Mouse (Mus musculus): ENCODE data around the gene Ppp3ca. TPM values are rescaled to one million over a fixed set of nuclear protein-coding genes. Genes with fewer than 3 reads are reported as not detected.

Ppp3ca gene
- total and polyA plus RNA-seq, 2 experiments from 2014 or later = 137 to 177 TPM

DNA sequence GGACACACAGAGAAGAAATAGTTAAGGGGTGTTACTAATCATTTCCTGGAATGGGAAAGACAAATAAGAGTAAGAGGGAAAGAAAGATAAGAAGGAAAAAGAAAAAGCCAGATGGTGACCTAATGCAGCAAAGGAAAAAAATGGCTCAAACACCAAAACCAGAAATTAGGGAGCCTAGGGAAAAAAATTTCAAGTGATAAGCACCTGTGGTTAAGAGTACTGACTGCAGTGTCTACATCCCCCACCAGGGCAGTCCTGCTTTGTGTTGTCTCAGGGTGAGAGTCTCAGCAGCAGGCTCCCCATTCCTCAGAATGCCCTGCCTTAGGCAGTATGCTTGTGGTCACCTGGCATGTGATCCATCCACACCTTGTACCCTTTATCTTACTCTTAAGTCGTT, 99.6 kb downstream of the Ppp3ca start:
- Histone ChIP-seq H3K4me2 (ENCODE audit: low read depth, low read length) (no peak overlapping the region), H3K4me3 (ENCODE audit: low read length) (no peak overlapping the region), H3K27ac (no peak overlapping the region), H3K9ac (replicated peaks; ENCODE audit: low read length) (no peak overlapping the region), H3K36me3 (ENCODE audit: insufficient read depth, low read length) (no peaks in the 10 kb centered on the region), H3K27me3 (ENCODE audit: insufficient read depth, low read length) (no peaks in the 10 kb centered on the region), H3K9me3 (ENCODE audit: low read length) (no peaks in the 10 kb centered on the region), H3K4me1 (ENCODE audit: insufficient read depth, low read length) (no peaks in the 10 kb centered on the region; the same call in 1 of the 2 replicates)
- DNase-seq (ENCODE audit: low spot score) = no peak
- WGBS = 93% methylated on average over 1 of the region's 1 CpGs
- no peak for ATAC-seq
- TF ChIP-seq CTCF (IDR thresholded peaks at IDR 0.05; ENCODE audit: low read depth) = no peak; the same call in 1 of the 2 replicates

DNA sequence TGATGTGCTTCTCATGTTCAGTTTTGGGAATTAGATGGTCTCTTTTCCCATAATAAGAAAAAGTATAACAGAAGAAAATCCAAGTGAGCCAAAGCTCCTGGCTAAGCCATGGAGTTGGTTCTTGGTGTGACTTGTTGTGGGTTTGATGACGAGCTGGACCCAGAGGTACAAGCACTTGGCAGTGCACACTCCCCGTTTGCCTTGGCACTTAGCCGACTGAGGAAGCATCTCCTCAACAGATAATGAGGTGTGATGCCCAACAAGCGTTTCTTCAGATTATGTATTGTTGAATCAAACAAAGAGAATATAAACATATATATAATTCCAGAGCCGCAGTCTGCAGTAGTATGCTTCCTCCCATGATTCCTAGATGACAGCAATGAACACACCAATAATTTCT, 101.8 kb downstream of the Ppp3ca start:
- H3K4me3 ChIP-seq (ENCODE audit: low read length) = no peak overlapping the region
- no peak for TF ChIP-seq CTCF (IDR thresholded peaks at IDR 0.05; ENCODE audit: low read depth)
- WGBS = 79% methylated on average over 5 of the region's 5 CpGs
- H3K9me3 ChIP-seq (ENCODE audit: low read length) = no peaks in the 10 kb centered on the region
- ATAC-seq (no peak), DNase-seq (ENCODE audit: low spot score) (no peak)
- H3K4me1 ChIP-seq (ENCODE audit: insufficient read depth, low read length) = no peaks in the 10 kb centered on the region; the same call in 1 of the 2 replicates
- H3K4me2 ChIP-seq (ENCODE audit: low read depth, low read length) = no peak overlapping the region
- no peaks in the 10 kb centered on the region for H3K36me3 ChIP-seq (ENCODE audit: insufficient read depth, low read length)
- H3K9ac ChIP-seq (replicated peaks; ENCODE audit: low read length) = no peak overlapping the region
- H3K27me3 ChIP-seq (ENCODE audit: insufficient read depth, low read length) = no peaks in the 10 kb centered on the region
- no peak overlapping the region for H3K27ac ChIP-seq

DNA sequence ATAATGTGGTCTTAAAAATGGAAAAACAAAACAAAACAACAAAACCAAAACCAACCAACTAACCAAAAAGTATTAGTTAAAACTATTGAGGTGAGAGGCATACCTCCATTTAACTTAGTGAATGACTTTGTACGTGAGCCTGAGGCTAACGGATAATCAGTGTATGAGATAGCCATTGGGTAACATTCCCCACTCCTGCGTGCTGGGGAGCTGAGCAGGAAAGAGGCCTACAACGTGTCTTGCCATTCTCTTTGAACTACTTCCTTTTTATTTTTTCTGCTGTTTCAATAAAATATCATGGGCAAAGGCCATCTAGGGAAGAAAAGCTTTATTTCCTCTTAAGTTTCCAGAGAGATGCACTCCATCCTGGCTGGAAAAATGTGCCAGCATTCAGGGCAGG, 103.3 kb downstream of the Ppp3ca start:
- H3K36me3 ChIP-seq (ENCODE audit: insufficient read depth, low read length) = no peaks in the 10 kb centered on the region
- H3K9me3 ChIP-seq (ENCODE audit: low read length) = no peaks in the 10 kb centered on the region
- DNase-seq (ENCODE audit: low spot score) = no peak
- no peak for ATAC-seq
- no peak overlapping the region for H3K4me3 ChIP-seq (ENCODE audit: low read length)
- TF ChIP-seq CTCF (IDR thresholded peaks at IDR 0.05; ENCODE audit: low read depth) = no peak
- H3K27me3 ChIP-seq (ENCODE audit: insufficient read depth, low read length) = no peaks in the 10 kb centered on the region
- no peaks in the 10 kb centered on the region; the same call in 1 of the 2 replicates for H3K4me1 ChIP-seq (ENCODE audit: insufficient read depth, low read length)
- WGBS = 85% methylated on average over 4 of the region's 4 CpGs
- H3K9ac ChIP-seq (replicated peaks; ENCODE audit: low read length) = no peak overlapping the region
- H3K4me2 ChIP-seq (ENCODE audit: low read depth, low read length) = no peak overlapping the region
- H3K27ac ChIP-seq = no peak overlapping the region

DNA sequence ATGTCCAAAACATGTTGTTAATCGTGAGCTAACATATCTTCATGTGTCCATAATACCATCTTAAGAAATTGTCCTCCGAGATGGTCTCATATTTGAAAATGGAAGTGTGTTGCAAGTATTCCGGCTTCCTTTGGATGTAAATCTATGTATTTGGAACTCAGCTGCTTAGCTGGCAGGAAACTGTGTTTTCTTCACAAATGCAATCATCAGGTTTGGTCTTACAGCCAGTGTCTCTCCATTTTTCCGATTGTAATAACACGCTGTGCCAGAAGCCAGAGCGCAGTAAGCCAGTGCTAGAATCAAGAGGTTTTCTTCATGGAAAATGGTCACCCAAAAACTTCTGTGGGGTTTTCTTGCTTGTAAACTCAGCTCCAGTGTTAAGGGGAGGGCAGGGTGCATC, 104.3 kb downstream of the Ppp3ca start:
- H3K36me3 ChIP-seq (ENCODE audit: insufficient read depth, low read length) = no peaks in the 10 kb centered on the region
- no peak overlapping the region for H3K9ac ChIP-seq (replicated peaks; ENCODE audit: low read length)
- no peak overlapping the region for H3K4me3 ChIP-seq (ENCODE audit: low read length)
- 80% methylated on average over 6 of the region's 6 CpGs for WGBS
- no peak for TF ChIP-seq CTCF (IDR thresholded peaks at IDR 0.05; ENCODE audit: low read depth)
- ATAC-seq = no peak
- H3K9me3 ChIP-seq (ENCODE audit: low read length) = no peaks in the 10 kb centered on the region
- H3K4me2 ChIP-seq (ENCODE audit: low read depth, low read length) = no peak overlapping the region
- H3K4me1 ChIP-seq (ENCODE audit: insufficient read depth, low read length) = no peaks in the 10 kb centered on the region
- no peak overlapping the region for H3K27ac ChIP-seq
- DNase-seq (ENCODE audit: low spot score) = no peak
- H3K27me3 ChIP-seq (ENCODE audit: insufficient read depth, low read length) = no peaks in the 10 kb centered on the region

DNA sequence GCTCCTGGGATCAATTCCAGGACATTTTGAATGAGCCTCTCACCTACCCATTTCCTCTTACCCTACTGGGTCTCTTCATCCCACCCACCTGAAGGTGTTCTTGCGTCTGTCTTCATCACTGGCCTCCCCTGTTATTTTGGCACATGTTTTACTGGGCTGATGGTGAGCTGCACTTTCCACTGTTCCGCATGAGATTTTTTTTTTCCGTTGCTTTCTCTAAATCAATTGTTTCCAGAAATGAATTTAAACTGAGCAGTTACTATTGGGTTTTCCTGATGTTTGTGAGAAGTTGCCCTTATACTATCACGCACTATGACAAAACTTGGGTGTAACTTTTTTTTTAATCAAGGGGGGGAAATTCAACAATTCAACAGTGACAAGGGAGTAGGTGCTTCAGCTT, 106.6 kb downstream of the Ppp3ca start:
- H3K9me3 ChIP-seq (ENCODE audit: low read length) = no peaks in the 10 kb centered on the region
- no peaks in the 10 kb centered on the region for H3K27me3 ChIP-seq (ENCODE audit: insufficient read depth, low read length)
- no peak overlapping the region for H3K27ac ChIP-seq
- TF ChIP-seq CTCF (IDR thresholded peaks at IDR 0.05; ENCODE audit: low read depth) = no peak
- 86% methylated on average over 4 of the region's 4 CpGs for WGBS
- DNase-seq (ENCODE audit: low spot score) = no peak
- no peaks in the 10 kb centered on the region for H3K36me3 ChIP-seq (ENCODE audit: insufficient read depth, low read length)
- H3K4me2 ChIP-seq (ENCODE audit: low read depth, low read length) = no peak overlapping the region
- ATAC-seq = no peak
- H3K4me3 ChIP-seq (ENCODE audit: low read length) = no peak overlapping the region
- H3K4me1 ChIP-seq (ENCODE audit: insufficient read depth, low read length) = no peaks in the 10 kb centered on the region
- H3K9ac ChIP-seq (replicated peaks; ENCODE audit: low read length) = no peak overlapping the region

DNA sequence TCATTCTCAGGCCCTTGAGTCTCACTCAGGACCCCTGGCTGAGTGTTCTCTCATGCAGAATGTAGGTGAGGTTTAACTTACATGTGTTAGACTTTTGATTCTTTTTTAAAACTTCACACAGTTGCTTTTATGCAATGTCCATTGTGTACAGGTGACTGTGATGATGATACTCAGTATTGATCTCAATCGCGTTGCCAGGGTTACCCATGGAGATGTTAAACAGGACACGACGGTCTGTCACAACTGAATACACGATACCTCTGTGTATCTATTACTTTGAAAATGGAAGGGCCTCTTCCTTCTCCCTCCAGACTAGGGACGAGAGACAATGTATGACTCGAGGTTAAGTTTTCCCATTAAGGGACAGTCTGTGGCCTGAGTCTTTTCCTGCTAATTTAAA, 107.5 kb downstream of the Ppp3ca start:
- WGBS = 78% methylated on average over 7 of the region's 7 CpGs

DNA sequence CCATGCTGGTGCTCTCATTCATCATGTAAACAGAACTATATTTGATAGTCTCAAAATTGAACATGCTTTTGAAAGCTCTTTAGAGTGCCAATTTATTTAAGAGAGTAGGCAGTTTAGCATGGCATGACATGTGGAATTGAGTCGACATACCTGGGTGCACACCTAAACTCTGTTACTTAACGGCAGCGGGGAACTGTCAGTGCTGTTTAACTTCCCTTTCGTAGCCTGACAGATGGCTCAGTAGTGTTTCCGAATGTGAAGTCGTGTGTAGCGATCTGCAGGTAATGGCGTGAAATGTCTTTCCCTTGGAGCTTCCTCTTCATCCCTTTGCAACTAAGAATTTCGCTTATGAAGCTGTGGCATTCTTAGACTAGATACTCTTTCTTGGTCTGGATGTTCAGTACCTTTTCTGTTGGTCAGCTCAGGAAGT, 107.9 kb downstream of the Ppp3ca start:
- H3K27ac ChIP-seq = no peak overlapping the region
- WGBS = 75% methylated on average over 9 of the region's 9 CpGs
- no peak overlapping the region for H3K9ac ChIP-seq (replicated peaks; ENCODE audit: low read length)
- DNase-seq (ENCODE audit: low spot score) (no peak), ATAC-seq (no peak)
- no peak overlapping the region for H3K4me2 ChIP-seq (ENCODE audit: low read depth, low read length)
- no peaks in the 10 kb centered on the region for H3K27me3 ChIP-seq (ENCODE audit: insufficient read depth, low read length)
- H3K36me3 ChIP-seq (ENCODE audit: insufficient read depth, low read length) = no peaks in the 10 kb centered on the region
- H3K9me3 ChIP-seq (ENCODE audit: low read length) = no peaks in the 10 kb centered on the region
- no peaks in the 10 kb centered on the region for H3K4me1 ChIP-seq (ENCODE audit: insufficient read depth, low read length)
- no peak for TF ChIP-seq CTCF (IDR thresholded peaks at IDR 0.05; ENCODE audit: low read depth)
- no peak overlapping the region for H3K4me3 ChIP-seq (ENCODE audit: low read length)

More for the DNA sequence above, 107.5 kb downstream of the Ppp3ca start:
- no peak overlapping the region for H3K27ac ChIP-seq
- no peaks in the 10 kb centered on the region for H3K27me3 ChIP-seq (ENCODE audit: insufficient read depth, low read length)
- H3K36me3 ChIP-seq (ENCODE audit: insufficient read depth, low read length) = no peaks in the 10 kb centered on the region
- no peaks in the 10 kb centered on the region for H3K9me3 ChIP-seq (ENCODE audit: low read length)
- no peak overlapping the region for H3K4me2 ChIP-seq (ENCODE audit: low read depth, low read length)
- DNase-seq (ENCODE audit: low spot score) (no peak), ATAC-seq (no peak)
- H3K9ac ChIP-seq (replicated peaks; ENCODE audit: low read length) = no peak overlapping the region
- H3K4me1 ChIP-seq (ENCODE audit: insufficient read depth, low read length) = no peaks in the 10 kb centered on the region
- no peak for TF ChIP-seq CTCF (IDR thresholded peaks at IDR 0.05; ENCODE audit: low read depth)
- H3K4me3 ChIP-seq (ENCODE audit: low read length) = no peak overlapping the region
